Mouse (Mus musculus) lung, postnatal 14 days (tissue): ENCODE data around the gene Vps37d.
"Not testable (repeated sequence)": the region's sequence is repeated elsewhere in the genome, so short reads cannot be mapped to it uniquely, and the experiment has no call there.

Experiments used
- DNase-seq: peaks from one replicate; pipeline ENCODE4 v3.0.0; 2021

Gene Vps37d

DNA sequence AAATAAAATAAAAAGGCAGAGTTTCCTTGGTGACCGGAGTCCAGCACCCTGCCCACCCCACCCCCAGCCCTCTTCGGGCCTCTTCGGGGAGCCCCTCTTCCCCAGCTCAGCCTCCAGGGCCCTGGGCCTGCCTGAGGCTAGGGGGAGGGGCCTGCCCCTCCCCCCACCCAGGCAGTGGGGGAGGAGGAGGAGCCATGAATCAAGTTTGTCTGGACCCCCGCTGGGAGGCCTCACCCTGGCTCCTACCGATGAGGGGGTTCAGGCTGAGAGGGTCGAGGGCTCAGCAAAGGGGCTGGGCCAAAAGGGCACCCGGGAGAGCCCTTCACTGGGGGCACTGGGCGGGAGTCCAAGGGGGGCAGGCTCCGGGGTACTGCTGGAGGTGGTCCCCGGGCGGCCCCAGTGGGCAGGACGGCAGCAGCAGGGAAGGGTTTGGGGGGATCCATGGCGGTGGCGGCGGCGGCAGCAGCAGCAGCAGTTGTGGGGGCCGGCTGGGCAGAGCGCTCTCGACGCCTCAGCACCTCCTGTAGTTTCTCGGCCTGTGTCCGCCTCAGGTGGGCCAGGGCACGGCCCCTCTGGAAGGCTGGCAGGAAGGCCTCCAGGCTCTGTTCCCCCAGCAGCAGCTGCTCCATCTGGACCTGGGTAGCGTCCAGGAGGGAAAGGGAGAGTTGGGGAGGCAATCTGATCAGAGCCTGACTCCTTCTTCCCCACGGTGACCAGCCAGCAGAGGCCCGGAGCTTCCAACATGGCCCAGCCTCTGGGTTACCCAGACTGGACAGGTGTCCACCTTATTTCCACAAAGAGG, 4.5 kb downstream of the Vps37d start:
- DNase-seq = no peak

DNA sequence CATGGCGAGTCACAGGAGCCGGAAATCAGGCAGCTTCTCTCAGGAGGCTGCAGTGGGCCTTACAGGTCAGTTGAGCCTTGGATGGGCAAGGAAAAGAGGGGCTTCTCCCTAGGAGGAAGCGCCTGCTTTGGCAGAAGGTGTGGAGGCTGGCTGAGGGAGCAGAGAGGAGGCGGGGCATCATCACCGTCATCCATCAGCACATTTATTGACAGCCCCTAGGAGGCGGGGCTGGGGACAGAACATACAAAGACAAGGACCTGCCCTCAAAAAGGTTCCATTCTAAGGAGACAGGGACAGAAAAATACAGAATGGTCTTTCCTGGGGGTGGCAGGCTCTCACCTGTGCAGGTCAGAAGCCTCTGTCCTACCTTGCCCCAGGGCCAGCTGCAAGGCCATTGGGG, 5.3 kb downstream of the Vps37d start:
- no peak for DNase-seq

- no peak for DNase-seq
These were observed 6.0 kb downstream of the Vps37d start for GRCm38 (mm10) chr5:135072061-135072460.

DNA sequence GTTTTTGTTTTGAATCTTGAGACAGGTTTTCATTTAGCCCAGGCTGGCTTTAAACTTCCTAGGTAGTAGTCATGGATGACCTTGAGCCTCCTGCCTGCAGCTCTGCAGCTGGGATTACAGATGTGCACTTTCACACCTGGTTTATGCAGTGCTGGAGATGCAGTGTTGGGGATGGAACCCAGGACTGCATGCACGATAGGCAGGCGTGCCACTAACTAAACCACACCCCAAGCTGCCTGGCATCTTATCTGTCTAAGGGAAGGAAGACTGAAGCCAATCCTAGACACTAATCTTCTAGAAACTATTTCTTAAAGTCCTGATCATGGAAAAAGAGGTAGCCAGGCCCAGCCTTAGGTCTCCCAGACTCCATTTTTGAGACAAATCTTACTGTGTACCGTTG, 7.6 kb downstream of the Vps37d start:
- no peak for DNase-seq

DNA sequence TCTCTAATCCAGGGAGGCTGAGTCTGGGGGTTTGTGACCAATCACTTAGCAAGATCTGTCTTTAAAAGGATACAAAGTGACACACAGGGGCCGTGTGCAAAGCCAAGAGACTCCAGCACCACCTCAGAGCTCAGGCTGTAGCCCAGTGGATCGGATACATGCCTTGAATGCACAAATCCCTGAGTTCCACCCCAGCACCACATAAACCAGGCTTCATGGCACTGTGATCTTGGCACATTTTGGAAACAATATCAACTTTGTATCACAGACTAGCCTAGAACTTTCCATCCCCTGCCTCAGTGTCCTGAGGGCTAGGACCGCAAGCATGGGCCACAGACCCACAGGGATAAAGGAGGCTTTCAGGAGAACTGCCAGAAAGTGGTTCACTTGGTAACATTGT, 12.1 kb downstream of the Vps37d start:
- no peak for DNase-seq

GRCm38 (mm10) chr5:135064909-135065446, 13.1 kb downstream of the Vps37d start, which contains the start of gene Bud23:
Gene Bud23 (minus strand): TSS chr5:135064959.
- DNase-seq = not testable (repeated sequence)

- DNase-seq = no peak
These were observed 13.7 kb downstream of the Vps37d start for GRCm38 (mm10) chr5:135064382-135064766.

DNA sequence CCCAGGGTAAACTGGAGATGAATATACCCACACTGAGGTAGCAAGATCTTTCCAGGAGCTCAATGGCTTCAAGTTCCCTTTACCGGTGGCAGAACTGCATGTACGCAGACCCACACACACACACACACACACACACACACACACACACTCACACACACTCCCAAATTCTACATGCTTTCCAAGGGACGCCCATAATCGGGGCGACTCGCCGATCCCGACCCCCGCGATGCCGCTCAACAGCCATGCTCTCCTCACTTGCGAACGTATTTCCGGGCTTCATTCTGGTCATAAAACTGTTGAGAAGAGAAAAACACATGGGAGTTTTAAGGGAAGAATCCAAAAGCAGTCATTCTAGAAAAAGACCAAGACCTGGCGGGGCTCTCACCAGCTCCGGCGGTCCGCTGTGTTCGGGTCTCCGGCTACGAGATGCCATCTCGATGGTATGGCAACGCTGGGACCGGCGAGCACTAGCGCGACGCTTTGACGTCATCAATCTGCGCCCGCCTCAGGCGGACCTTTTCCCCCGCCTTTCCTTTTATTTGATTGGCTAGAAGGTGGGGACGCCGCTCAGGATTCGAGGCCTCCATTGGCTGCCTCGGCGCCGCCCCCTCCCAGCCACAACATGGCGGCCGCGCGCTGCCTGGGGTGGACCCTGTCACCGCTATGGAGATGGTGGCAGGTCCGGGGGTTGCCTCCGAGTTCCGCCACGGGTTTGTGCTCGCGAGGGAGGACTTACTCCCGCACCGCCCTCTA, 14.3 kb downstream of the Vps37d start, which contains the start of gene Dnajc30:
Gene Dnajc30 (plus strand): TSS at position 574 of the 753 bp plus-strand sequence.
- DNase-seq = peak; percentile 98

DNA sequence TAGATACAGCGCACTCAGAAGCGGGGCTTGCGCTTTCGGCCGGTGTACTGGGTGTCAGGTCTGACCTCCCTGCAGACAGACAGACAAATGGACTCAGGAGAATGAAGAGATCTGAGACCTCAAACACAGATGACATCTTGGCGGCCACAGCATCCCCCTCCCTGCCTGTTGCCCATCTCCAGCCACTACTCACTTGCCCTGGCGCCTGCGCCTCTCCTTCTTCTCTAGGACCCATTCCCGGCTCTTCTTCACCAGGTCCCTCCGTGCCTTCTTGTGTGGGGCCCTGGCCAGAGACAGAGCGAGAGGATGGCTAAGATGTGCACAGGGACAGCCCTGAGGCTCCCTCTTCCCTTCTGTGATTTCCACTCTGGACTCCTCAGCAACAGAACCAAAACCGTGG, 24.7 kb downstream of the Vps37d start:
- no peak for DNase-seq

DNA sequence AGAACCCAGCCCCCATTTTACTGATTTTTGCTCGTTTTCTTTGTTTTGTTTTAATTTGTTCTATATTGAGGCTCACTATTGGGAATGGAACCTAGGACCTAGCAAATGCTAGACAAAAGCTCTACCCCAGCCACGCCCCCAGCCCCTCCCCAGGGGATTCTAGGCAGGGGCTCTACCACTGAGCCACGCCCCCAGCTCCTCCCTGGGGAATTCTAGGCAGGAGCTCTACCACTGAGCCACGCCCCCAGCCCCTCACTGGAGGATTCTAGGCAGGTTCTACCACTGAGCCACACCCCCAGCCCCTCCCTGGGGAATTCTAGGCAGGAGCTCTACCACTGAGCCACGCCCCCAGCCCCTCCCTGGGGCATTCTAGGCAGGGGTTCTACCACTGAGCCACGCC, 28.8 kb downstream of the Vps37d start:
- DNase-seq = not testable (repeated sequence)

- DNase-seq = no peak
These were observed 29.5 kb downstream of the Vps37d start for GRCm38 (mm10) chr5:135048539-135048938.

GRCm38 (mm10) chr5:135044575-135044974, 33.5 kb downstream of the Vps37d start:
- DNase-seq = no peak

DNA sequence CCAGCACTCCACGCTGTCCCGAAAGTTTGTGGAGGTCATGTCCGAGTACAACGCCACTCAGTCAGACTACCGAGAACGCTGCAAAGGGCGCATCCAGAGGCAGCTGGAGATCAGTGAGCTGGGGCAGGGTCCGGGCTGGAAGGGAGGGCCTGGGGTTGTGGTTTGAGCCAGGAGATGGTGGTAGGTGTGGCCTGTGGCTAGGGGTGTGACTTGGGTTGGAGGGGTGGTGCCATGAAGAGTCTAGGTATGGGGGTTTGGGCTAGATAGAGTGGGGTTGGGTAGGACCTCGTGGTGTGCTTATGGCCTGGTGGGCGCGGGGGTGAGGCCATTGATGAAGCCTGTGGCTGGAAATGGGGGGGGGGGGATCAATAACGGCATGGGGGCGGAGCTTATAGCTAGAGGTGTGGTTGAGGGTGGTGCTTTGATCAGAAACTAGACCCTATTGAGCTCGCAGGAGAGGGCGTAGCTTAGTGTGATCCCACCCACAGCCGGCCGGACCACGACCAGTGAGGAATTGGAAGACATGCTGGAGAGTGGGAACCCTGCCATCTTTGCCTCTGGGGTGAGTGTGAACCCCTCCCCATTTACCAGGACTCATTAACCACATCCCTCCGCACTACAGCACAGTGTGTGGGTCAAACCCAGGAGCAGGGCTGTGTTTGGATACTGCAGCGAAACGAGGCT, 35.8 kb downstream of the Vps37d start:
- DNase-seq = no peak

- DNase-seq = no peak
These were observed 37.3 kb downstream of the Vps37d start for GRCm38 (mm10) chr5:135040777-135041176.

DNA sequence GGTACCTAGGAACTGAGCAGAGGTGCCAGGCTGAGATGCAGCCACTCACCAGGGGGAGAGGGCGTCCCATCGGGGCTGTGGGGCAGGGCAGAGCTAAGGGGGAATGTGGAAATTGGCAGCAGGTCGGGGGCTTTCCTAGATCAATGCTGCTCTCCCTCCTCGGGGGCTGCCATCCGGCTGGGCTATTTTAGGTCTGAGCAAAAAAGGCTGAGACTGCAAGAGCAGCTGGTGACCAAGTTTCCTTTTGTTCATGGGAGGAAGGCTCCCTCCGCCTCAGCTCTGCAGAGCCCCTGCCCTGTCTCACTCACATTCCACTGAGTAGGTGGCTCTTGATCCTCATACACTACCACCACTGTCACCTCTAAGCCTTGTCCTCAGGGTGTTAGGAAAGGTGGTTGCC, 38.0 kb downstream of the Vps37d start:
- no peak for DNase-seq

GRCm38 (mm10) chr5:135039541-135039940, 38.5 kb downstream of the Vps37d start:
- no peak for DNase-seq

DNA sequence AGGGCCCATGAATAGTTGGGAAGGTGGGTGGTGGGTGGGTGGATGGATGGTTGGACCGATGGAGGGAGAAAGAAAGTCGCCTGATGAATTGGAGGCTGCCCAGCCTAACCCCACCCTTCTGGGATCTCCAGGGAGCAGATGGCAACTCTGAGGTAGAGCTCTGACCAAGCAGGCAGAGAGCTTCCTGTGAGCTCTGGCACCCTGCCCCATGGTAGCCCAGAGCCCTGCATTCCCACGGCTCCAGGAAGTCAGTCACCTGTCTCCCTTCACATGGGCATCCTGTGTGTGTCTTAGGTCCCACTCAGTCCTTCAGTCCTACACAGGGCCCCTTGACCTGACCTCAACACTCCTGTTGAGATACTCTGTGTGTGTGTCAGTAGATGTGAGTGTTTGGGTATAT, 40.1 kb downstream of the Vps37d start:
- no peak for DNase-seq

DNA sequence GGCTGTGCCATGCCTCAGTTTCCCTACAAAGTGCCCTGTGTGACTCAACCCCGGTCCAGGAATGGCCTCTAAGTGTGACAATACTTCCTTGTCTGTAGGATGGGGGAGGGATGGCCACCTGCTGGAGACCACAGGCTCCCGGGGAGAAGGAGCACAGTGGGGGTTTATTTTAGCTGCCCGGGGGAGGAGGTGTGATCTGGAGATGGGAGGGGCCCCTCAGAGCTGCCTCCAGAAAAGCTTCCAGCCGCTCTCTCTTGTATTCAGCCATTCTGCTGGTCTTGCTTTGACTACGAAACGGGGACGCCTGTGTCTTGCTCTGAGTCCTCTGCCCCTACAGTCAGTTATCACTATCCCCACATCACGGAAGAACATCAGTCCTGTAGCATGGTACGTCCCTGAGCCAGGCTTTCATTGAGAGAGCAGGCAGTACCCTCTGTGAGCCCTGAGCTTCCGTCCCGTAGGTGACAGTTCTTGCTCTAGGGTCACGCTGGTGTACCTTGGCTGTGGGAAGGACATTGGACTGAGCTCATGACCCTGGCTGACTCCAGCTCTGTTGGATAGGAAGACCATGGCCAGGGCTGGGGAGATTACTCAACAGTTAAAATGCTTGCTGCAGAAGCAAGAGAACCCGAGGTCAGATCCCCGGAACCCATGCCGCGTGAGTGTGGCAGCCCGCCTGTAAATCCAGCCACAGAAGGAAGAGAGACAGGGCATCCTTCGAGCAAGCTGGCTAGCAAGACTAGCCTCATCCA, 42.3 kb downstream of the Vps37d start:
- no peak for DNase-seq

DNA sequence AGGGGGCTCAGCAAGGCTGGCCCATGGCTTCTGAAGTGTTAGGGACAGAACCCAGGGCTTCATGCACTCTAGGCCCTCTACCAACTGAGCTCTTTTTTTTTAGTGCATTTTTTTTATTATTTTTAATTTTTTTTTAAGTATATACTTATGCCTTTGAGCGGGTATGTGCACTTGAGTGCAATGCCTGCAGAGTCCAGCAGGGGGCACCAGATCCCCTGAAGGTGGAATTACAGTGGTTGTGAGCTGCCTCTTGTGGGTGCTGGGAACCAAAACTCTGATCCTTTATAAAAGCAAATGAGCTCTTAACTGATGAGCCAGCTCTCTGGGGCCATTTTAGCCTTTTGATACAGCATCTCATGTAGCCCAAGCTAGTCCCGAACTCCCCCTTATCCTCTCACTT, 43.5 kb downstream of the Vps37d start:
- no peak for DNase-seq

DNA sequence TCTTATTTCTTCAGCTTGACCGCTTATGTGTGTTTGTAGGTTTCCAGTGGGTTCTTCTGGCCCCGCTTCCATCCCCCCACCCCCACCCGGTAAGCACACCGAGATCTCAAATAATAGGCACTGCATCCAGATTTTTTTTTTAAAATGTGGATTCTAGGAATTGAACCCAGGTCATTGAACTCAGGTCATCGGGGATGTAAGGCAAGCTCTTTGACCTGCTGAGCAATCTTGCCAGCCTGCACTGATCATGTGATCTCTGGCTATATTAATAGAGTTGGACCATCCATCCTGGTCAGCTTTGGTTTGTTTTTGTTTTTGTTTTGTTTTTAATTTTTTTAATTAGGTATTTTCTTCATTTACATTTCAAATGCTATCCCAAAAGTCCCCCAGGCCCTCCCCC, 45.5 kb downstream of the Vps37d start:
- DNase-seq = no peak

DNA sequence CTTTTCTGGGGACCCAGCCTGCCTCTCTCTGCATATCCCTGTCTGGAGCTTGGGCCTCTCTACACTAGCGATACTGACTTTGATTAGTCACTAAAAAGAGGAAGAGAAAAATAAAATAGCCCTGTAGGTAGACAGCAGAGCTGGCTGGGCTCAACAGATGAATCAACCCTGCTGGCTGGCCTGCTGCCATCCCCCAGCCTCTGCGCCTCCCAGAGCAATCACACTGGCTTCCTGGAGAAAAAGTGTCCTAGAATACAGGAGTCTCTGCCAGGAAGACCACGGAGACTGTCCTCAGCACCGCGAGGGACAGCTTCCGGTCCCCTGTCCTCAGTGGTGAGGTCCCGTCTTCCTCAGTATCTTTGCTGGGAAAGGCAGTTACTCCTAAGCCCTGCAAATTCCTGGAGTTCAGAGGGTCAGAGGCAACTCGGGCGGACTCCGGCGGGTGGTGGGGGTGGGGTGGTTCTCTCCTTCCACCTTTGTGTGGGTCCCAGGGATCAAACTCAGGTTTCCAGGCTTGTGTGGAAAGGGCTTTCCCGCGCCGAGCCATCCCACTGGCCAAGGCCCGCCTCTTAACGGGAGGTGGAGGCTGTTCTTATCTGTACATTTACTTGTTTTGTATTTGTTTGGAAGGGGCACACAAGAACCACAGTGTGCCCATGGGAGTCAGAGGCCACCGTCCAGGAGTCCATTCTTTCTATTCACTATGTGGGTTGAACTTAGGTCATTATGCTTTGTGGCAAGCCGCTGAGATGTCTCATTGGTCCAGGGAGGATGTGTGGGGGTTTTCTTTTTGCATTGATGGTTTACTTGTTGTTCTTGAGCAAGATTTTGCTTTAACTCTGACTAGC, 48.8 kb downstream of the Vps37d start:
- DNase-seq = peak; percentile 57

DNA sequence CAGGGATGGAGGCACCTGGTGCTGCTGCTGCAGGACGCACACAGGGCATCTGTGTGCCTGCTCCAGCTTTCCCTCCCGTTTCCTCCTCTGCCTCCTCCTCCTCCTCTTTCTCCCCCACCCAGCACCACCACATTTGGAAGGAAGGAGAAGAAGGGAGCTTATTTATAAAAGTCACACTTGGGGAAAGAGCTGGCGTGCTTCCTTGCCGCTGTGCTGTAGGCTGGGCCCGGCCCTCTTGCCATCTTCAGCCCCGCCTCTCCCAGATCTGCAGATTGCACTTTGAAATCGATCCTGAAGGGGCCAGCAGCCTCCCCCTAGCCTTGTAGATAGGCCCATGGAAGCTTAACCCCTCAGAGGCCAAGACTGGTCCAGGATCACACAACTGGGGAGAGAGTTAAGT, 52.2 kb downstream of the Vps37d start:
- no peak for DNase-seq
